Mouse (Mus musculus) heart, postnatal 14 days (tissue): ENCODE data around the gene Ftl1-ps1. TPM values are rescaled to one million over a fixed set of nuclear protein-coding genes. Genes with fewer than 3 reads are reported as not detected.

Source experiments
- DNase-seq, 2 experiments: peaks; one replicate each; pipeline ENCODE4 v3.0.0; 2021 to 2022
- intact Hi-C: fragments of 180-260 bp; cut with DNase I; formaldehyde crosslinking; loops from one replicate; pipeline ENCODE4 v1.15.1; 2025
- long read RNA-seq, 2 experiments: library from polyadenylated mRNA; stranded (forward); transcript quantifications; one replicate each; pipeline ENCODE4 v2.0.0; 2021
- microRNA-seq, 2 experiments: library from miRNA; unstranded; fragments of <30 nt; microRNA quantifications; one replicate each; pipeline ENCODE4 v1.2.0; 2021 to 2022
- total RNA-seq, 2 experiments: library from RNA; stranded (reverse); gene quantifications; 2 replicates each; pipeline ENCODE4 v1.2.3; 2021

Ftl1-ps1 gene
- 100 to 1,000 TPM; 251 to 263 TPM for total RNA-seq
- long read RNA-seq, experiment 1, transcript Ftl1-ps1-202 (1 exons, 938 nt): major isoform, 404 of 404 reads
- long read RNA-seq, experiment 1, partial matches to known transcripts: 0 of 404 reads
- long read RNA-seq, experiment 1, other reads (novel, unspliced or antisense): 0 of 404 reads
- long read RNA-seq, experiment 2, transcript Ftl1-ps1-202 (1 exons, 938 nt): major isoform, 278 of 278 reads
- long read RNA-seq, experiment 2, partial matches to known transcripts: 0 of 278 reads
- long read RNA-seq, experiment 2, other reads (novel, unspliced or antisense): 0 of 278 reads

- no peak for DNase-seq
- intact Hi-C loops: no loop called here
These were observed at the start of gene Ftl1-ps1 for GRCm38 (mm10) chr13:74399298-74399839. TSS of gene Ftl1-ps1 (plus strand) at chr13:74399694.

GRCm38 (mm10) chr13:74350435-74350906 lies 49.0 kb upstream of the Ftl1-ps1 start:
- no peak for DNase-seq
- intact Hi-C loops: no loop called here

- intact Hi-C loops: no loop called here
- DNase-seq: no peak
These were observed 43.0 kb upstream of the Ftl1-ps1 start for GRCm38 (mm10) chr13:74356491-74356890.

- no peak for DNase-seq
- intact Hi-C loops: no loop called here
These were observed 37.3 kb upstream of the Ftl1-ps1 start for GRCm38 (mm10) chr13:74362218-74362617.

- peak; percentile 19 to 33 for DNase-seq
- intact Hi-C loops: no loop called here
These were observed 36.2 kb upstream of the Ftl1-ps1 start for GRCm38 (mm10) chr13:74363176-74363858.

GRCm38 (mm10) chr13:74363859-74364235 lies 35.6 kb upstream of the Ftl1-ps1 start, which contains the start of gene Lrrc14b:
TSS of gene Lrrc14b (minus strand) at chr13:74364005.
- peak; percentile 56 to 69 for DNase-seq
- intact Hi-C loops: no loop called here

- DNase-seq: peak in 1 of 2 experiments; percentile 9
- intact Hi-C loops: no loop called here
These were observed 17.8 kb upstream of the Ftl1-ps1 start for GRCm38 (mm10) chr13:74381533-74382276.

GRCm38 (mm10) chr13:74382289-74382688 lies 17.2 kb upstream of the Ftl1-ps1 start:
- no peak for DNase-seq
- intact Hi-C loops: no loop called here

GRCm38 (mm10) chr13:74389730-74390129 lies 9.8 kb upstream of the Ftl1-ps1 start:
- intact Hi-C loops: no loop called here
- DNase-seq: no peak

- peak; percentile 48 to 79 for DNase-seq
- intact Hi-C loops: no loop called here
These were observed 9.0 kb upstream of the Ftl1-ps1 start, which contains the start of gene Zfp72 for GRCm38 (mm10) chr13:74390371-74390990. TSS of gene Zfp72 (minus strand) at chr13:74390836.

- intact Hi-C loops: no loop called here
These were observed 8.3 kb upstream of the Ftl1-ps1 start for GRCm38 (mm10) chr13:74391156-74391555.

GRCm38 (mm10) chr13:74439895-74440294 lies 40.4 kb downstream of the Ftl1-ps1 start:
- intact Hi-C loops: loop anchor here (5.0 kb wide), 1 partner anchor 38 kb away; no protein-coding TSS in a partner anchor
- no peak for DNase-seq

More at GRCm38 (mm10) chr13:74391156-74391555, 8.3 kb upstream of the Ftl1-ps1 start:
- no peak for DNase-seq

Small RNAs within 50 kb of the gene (microRNA-seq; reads per million reads assigned to microRNA genes)
- gene Mir692-3: 0 reads per million in 2 experiments

Other genes with a start within 250 kb of the Ftl1-ps1 start
- gene Exoc3, start 191.0 kb upstream of the Ftl1-ps1 start, total RNA-seq: 10 to 100 TPM; 47.8 to 52.9 TPM
- under 1 TPM; 0.48 to 0.71 TPM for gene Ahrr, start 107.4 kb upstream of the Ftl1-ps1 start, total RNA-seq
- gene Pdcd6, start 82.1 kb upstream of the Ftl1-ps1 start, total RNA-seq: 10 to 100 TPM; 47.1 to 52.6 TPM
- gene Sdha, start 49.4 kb upstream of the Ftl1-ps1 start, total RNA-seq: 1,000 to 10,000 TPM; 1,284 to 1,341 TPM
- 10 to 100 TPM; 43.2 to 49.9 TPM for gene Ccdc127, start 49.4 kb upstream of the Ftl1-ps1 start, total RNA-seq
- gene Lrrc14b, start 35.7 kb upstream of the Ftl1-ps1 start, total RNA-seq: 10 to 100 TPM; 57.2 to 58.7 TPM
- 1 to 10 TPM; 3.1 to 3.3 TPM for gene Zfp72, start 8.9 kb upstream of the Ftl1-ps1 start, total RNA-seq
- 1 to 10 TPM; 5.9 to 6.9 TPM for gene Zfp825, start 94.3 kb downstream of the Ftl1-ps1 start, total RNA-seq
- 10 to 100 TPM; 37.2 to 42.1 TPM for gene Erap1, start 239.9 kb downstream of the Ftl1-ps1 start, total RNA-seq